Mouse (Mus musculus): ENCODE measurements around the gene Myh6. TPM values are rescaled to one million over a fixed set of nuclear protein-coding genes. Genes with fewer than 3 reads are reported as not detected.
"Not testable (repeated sequence)": the region's sequence is repeated elsewhere in the genome, so short reads cannot be mapped to it uniquely, and the experiment has no call there.

Gene Myh6
- polyA plus RNA-seq, 1 experiment from 2014 or later = 0.51 TPM

GRCm38 (mm10) chr14:54965044-54965443 is 1.7 kb downstream of the Myh6 start:
- no peak for ATAC-seq (ENCODE audit: low read depth)
- H3K27ac ChIP-seq (ENCODE audit: low read length) = no peak overlapping the region
- 61% methylated on average over 15 of the region's 15 CpGs for WGBS (ENCODE audit: insufficient replicate concordance)

DNA sequence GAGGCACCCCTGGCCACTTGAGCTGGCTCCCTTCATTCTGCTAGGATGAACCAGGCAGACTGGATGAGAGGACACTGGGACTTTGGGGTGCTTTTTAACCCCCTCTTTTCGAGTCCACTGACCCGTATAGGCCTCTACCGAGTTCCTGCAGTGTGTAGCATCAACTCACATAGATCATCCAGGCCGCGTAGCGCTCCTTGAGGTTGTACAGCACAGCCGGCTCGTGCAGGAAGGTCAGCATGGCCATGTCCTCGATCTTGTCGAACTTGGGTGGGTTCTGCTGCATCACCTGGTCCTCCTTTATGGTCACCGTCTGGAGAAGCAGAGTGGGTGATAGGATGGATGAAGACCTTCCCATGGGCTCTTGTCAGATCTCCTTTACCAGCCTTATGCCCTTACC is 3.0 kb downstream of the Myh6 start:
- Histone ChIP-seq H3K4me2 (ENCODE audit: low read depth, low read length) (no peak overlapping the region), H3K9ac (ENCODE audit: low read depth, low read length) (no peak overlapping the region), H3K9me3 (replicated peaks; ENCODE audit: control insufficient read depth, low read length) (no peaks in the 10 kb centered on the region), H3K27ac (ENCODE audit: low read length) (no peak overlapping the region), H3K36me3 (ENCODE audit: control insufficient read depth, insufficient read depth) (no peaks in the 10 kb centered on the region), H3K4me3 (ENCODE audit: low read depth, low read length) (no peak overlapping the region), H3K4me1 (ENCODE audit: control insufficient read depth, low read depth, low read length) (no peaks in the 10 kb centered on the region), H3K27me3 (ENCODE audit: control insufficient read depth, insufficient read depth, low read depth, low read length) (no peaks in the 10 kb centered on the region)
- 79% methylated on average over 11 of the region's 11 CpGs for WGBS (ENCODE audit: insufficient replicate concordance)
- no peak for ATAC-seq (ENCODE audit: low read depth)

More at GRCm38 (mm10) chr14:54965044-54965443, 1.7 kb downstream of the Myh6 start:
- Histone ChIP-seq H3K36me3 (ENCODE audit: control insufficient read depth, insufficient read depth) (no peaks in the 10 kb centered on the region), H3K27me3 (ENCODE audit: control insufficient read depth, insufficient read depth, low read depth, low read length) (no peaks in the 10 kb centered on the region), H3K9ac (ENCODE audit: low read depth, low read length) (no peak overlapping the region), H3K4me2 (ENCODE audit: low read depth, low read length) (no peak overlapping the region), H3K9me3 (replicated peaks; ENCODE audit: control insufficient read depth, low read length) (no peaks in the 10 kb centered on the region), H3K4me1 (ENCODE audit: control insufficient read depth, low read depth, low read length) (no peaks in the 10 kb centered on the region), H3K4me3 (ENCODE audit: low read depth, low read length) (no peak overlapping the region)

- H3K4me3 ChIP-seq (ENCODE audit: low read depth, low read length) = no peak overlapping the region
- no peaks in the 10 kb centered on the region for H3K36me3 ChIP-seq (ENCODE audit: control insufficient read depth, insufficient read depth)
- H3K9me3 ChIP-seq (replicated peaks; ENCODE audit: control insufficient read depth, low read length) = no peaks in the 10 kb centered on the region
- no peaks in the 10 kb centered on the region for H3K4me1 ChIP-seq (ENCODE audit: control insufficient read depth, low read depth, low read length)
- H3K4me2 ChIP-seq (ENCODE audit: low read depth, low read length) = no peak overlapping the region
- WGBS (ENCODE audit: insufficient replicate concordance) = 71% methylated on average over 7 of the region's 7 CpGs
- ATAC-seq (ENCODE audit: low read depth) = no peak
- no peaks in the 10 kb centered on the region for H3K27me3 ChIP-seq (ENCODE audit: control insufficient read depth, insufficient read depth, low read depth, low read length)
- no peak overlapping the region for H3K9ac ChIP-seq (ENCODE audit: low read depth, low read length)
- no peak overlapping the region for H3K27ac ChIP-seq (ENCODE audit: low read length)
These were observed 4.0 kb downstream of the Myh6 start for GRCm38 (mm10) chr14:54962714-54963113.

DNA sequence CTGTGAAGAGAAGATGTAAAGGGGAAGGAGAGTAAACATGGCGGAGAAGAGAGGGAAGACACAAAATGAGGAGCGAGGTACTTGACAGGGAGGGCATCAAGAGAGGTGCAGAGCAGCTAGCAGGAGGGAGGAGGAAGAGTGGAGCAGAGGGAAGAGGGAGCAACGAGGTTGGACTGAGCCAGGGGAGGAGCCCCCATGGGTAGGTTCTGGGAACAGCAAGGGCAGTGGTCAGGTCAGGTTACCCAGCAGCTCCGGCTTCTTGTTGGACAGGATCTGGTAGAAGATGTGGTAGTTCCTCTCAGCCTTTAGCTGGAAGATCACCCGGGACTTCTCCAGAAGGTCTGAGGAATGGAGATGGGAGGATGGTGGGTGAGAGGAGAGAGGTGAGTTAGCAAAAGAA is 5.2 kb downstream of the Myh6 start:
- no peaks in the 10 kb centered on the region for H3K4me1 ChIP-seq (ENCODE audit: control insufficient read depth, low read depth, low read length)
- no peak for ATAC-seq (ENCODE audit: low read depth)
- H3K4me3 ChIP-seq (ENCODE audit: low read depth, low read length) = no peak overlapping the region
- no peaks in the 10 kb centered on the region for H3K27me3 ChIP-seq (ENCODE audit: control insufficient read depth, insufficient read depth, low read depth, low read length)
- H3K4me2 ChIP-seq (ENCODE audit: low read depth, low read length) = no peak overlapping the region
- WGBS (ENCODE audit: insufficient replicate concordance) = 51% methylated on average over 5 of the region's 5 CpGs
- H3K27ac ChIP-seq (ENCODE audit: low read length) = no peak overlapping the region
- H3K36me3 ChIP-seq (ENCODE audit: control insufficient read depth, insufficient read depth) = no peaks in the 10 kb centered on the region
- H3K9ac ChIP-seq (ENCODE audit: low read depth, low read length) = no peak overlapping the region
- H3K9me3 ChIP-seq (replicated peaks; ENCODE audit: control insufficient read depth, low read length) = no peaks in the 10 kb centered on the region

DNA sequence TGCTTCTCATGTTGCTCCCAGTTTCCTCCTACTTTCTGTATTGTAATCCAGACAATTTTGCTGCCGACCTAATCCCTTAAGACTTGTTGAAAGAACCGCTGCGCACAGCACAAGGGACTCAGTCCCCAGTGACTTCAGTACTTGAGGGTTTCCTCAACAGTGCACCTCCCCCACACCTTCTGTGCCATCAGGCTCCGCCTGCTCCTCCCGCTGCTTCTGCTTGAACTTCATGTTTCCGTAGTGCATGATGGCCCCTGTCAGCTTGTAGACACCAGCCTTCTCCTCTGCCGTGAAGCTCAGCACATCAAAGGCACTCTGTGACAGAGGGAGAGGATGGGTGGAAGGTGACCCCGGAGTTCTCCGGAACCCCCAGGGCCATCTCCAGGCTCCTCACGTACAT is 6.0 kb downstream of the Myh6 start:
- no peaks in the 10 kb centered on the region for H3K4me1 ChIP-seq (ENCODE audit: control insufficient read depth, low read depth, low read length)
- H3K27me3 ChIP-seq (ENCODE audit: control insufficient read depth, insufficient read depth, low read depth, low read length) = no peaks in the 10 kb centered on the region
- no peak overlapping the region for H3K9ac ChIP-seq (ENCODE audit: low read depth, low read length)
- no peak overlapping the region for H3K4me2 ChIP-seq (ENCODE audit: low read depth, low read length)
- no peak overlapping the region for H3K4me3 ChIP-seq (ENCODE audit: low read depth, low read length)
- 37% methylated on average over 10 of the region's 10 CpGs for WGBS (ENCODE audit: insufficient replicate concordance)
- H3K9me3 ChIP-seq (replicated peaks; ENCODE audit: control insufficient read depth, low read length) = no peaks in the 10 kb centered on the region
- no peaks in the 10 kb centered on the region for H3K36me3 ChIP-seq (ENCODE audit: control insufficient read depth, insufficient read depth)
- no peak overlapping the region for H3K27ac ChIP-seq (ENCODE audit: low read length)
- no peak for ATAC-seq (ENCODE audit: low read depth)

DNA sequence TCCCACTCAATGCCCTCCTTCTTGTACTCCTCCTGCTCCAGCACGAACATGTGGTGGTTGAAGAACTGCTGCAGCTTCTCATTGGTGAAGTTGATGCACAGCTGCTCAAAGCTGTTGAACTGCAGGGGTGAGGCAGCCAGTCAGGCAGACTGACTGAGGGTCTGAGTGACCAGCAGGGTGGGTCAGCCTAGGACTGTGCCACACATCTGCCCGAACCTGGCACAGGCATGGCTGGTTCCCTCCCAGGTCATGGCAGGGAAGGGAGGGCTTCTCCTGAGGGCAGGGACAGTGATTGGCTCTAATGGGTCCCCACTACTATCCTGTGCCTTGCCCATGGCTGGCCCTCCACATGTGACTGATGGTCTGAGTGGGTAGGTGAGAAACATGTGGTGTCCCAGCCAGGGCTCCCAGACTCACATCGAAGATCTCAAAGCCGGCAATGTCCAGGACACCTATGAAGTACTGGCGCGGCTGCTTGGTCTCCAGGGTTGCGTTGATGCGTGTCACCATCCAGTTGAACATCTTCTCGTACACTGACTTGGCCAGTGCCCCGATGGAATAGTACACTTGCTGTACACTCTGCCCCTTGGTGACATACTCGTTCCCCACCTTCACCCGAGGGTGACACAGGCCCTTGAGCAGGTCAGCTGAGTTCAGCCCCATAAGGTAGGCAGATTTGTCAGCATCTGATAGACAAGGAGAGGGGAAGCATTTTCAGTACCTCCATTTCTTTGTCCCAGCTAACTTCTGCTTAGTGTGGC is 6.7 kb downstream of the Myh6 start:
- not testable (repeated sequence) for H3K36me3 ChIP-seq (ENCODE audit: control insufficient read depth, insufficient read depth); H3K4me1 ChIP-seq (ENCODE audit: control insufficient read depth, low read depth, low read length); H3K4me3 ChIP-seq (ENCODE audit: low read depth, low read length); H3K9ac ChIP-seq (ENCODE audit: low read depth, low read length); H3K4me2 ChIP-seq (ENCODE audit: low read depth, low read length); H3K27me3 ChIP-seq (ENCODE audit: control insufficient read depth, insufficient read depth, low read depth, low read length); ATAC-seq (ENCODE audit: low read depth); H3K27ac ChIP-seq (ENCODE audit: low read length); H3K9me3 ChIP-seq (replicated peaks; ENCODE audit: control insufficient read depth, low read length)
- WGBS (ENCODE audit: insufficient replicate concordance) = 65% methylated on average over 12 of the region's 12 CpGs

DNA sequence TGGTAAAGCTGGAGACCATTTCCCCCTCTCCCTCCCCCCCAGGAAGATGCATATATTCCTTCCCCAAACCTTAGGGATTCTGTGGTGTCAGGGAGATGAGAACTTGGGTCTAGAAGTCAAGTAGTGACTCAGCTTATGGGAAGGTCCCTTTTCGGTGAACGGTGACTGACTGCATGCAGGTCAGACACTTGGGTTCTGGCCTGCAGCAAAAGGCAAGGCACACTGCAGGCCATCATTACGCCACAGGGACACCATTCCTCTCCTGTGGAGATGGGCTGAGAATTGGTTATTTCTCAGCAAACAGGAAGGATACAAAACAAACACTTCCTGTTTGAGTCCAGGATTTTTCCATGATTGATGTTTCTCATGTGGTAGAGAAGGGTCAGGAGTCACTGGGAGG is 7.5 kb downstream of the Myh6 start:
- no peaks in the 10 kb centered on the region for H3K9me3 ChIP-seq (replicated peaks; ENCODE audit: control insufficient read depth, low read length)
- no peak for ATAC-seq (ENCODE audit: low read depth)
- no peaks in the 10 kb centered on the region for H3K36me3 ChIP-seq (ENCODE audit: control insufficient read depth, insufficient read depth)
- no peak overlapping the region for H3K27ac ChIP-seq (ENCODE audit: low read length)
- no peak overlapping the region for H3K4me2 ChIP-seq (ENCODE audit: low read depth, low read length)
- H3K27me3 ChIP-seq (ENCODE audit: control insufficient read depth, insufficient read depth, low read depth, low read length) = no peaks in the 10 kb centered on the region
- no peak overlapping the region for H3K9ac ChIP-seq (ENCODE audit: low read depth, low read length)
- no peak overlapping the region for H3K4me3 ChIP-seq (ENCODE audit: low read depth, low read length)
- 68% methylated on average over 3 of the region's 3 CpGs for WGBS (ENCODE audit: insufficient replicate concordance)
- H3K4me1 ChIP-seq (ENCODE audit: control insufficient read depth, low read depth, low read length) = no peaks in the 10 kb centered on the region

DNA sequence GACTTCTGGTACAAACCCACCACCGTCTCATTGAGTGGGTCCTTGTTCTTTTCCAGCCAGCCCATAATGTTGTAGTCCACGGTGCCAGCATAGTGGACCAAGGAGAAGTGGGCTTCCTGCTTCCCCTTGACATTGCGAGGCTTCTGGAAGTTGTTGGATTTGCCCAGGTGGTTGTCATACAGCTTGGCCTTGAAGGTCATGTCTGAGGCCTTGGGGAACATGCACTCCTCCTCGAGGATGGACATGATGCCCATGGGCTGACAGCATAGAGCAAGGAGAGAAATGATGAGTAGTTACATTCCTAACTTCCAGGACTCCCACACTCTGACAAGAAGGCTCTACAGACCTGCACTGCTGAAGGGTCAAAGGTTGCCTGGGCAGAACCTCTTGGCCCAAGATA is 8.2 kb downstream of the Myh6 start:
- Histone ChIP-seq H3K9me3 (replicated peaks; ENCODE audit: control insufficient read depth, low read length) (no peaks in the 10 kb centered on the region), H3K4me1 (ENCODE audit: control insufficient read depth, low read depth, low read length) (no peaks in the 10 kb centered on the region), H3K9ac (ENCODE audit: low read depth, low read length) (no peak overlapping the region), H3K4me2 (ENCODE audit: low read depth, low read length) (no peak overlapping the region), H3K36me3 (ENCODE audit: control insufficient read depth, insufficient read depth) (no peaks in the 10 kb centered on the region), H3K27ac (ENCODE audit: low read length) (no peak overlapping the region), H3K4me3 (ENCODE audit: low read depth, low read length) (no peak overlapping the region), H3K27me3 (ENCODE audit: control insufficient read depth, insufficient read depth, low read depth, low read length) (no peaks in the 10 kb centered on the region)
- 59% methylated on average over 4 of the region's 4 CpGs for WGBS (ENCODE audit: insufficient replicate concordance)
- ATAC-seq (ENCODE audit: low read depth) = no peak

DNA sequence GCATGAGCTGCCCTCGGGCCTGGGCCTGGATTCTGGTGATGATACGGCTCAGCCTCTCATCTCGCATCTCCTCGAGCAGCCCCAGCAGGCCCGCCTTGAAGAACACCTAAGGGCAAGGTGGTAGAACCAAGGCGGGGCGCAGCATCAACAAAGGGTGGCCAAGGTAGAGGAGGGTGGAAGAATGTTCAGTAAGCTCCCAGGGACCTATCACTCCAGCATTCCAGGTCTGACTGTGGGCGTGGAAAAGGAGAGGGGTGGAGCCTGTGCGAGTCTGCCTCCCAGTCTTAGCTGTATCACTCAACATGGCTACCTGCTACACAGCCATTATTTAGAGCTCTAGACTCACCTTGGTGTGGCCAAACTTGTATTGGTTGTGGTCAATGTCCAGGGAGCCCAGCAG is 10.2 kb downstream of the Myh6 start:
- 74% methylated on average over 9 of the region's 9 CpGs for WGBS (ENCODE audit: insufficient replicate concordance)
- no peaks in the 10 kb centered on the region for H3K9me3 ChIP-seq (replicated peaks; ENCODE audit: control insufficient read depth, low read length)
- no peak overlapping the region for H3K4me3 ChIP-seq (ENCODE audit: low read depth, low read length)
- no peak overlapping the region for H3K4me2 ChIP-seq (ENCODE audit: low read depth, low read length)
- H3K27ac ChIP-seq (ENCODE audit: low read length) = no peak overlapping the region
- no peaks in the 10 kb centered on the region for H3K4me1 ChIP-seq (ENCODE audit: control insufficient read depth, low read depth, low read length)
- no peak overlapping the region for H3K9ac ChIP-seq (ENCODE audit: low read depth, low read length)
- no peaks in the 10 kb centered on the region for H3K36me3 ChIP-seq (ENCODE audit: control insufficient read depth, insufficient read depth)
- ATAC-seq (ENCODE audit: low read depth) = no peak
- no peaks in the 10 kb centered on the region for H3K27me3 ChIP-seq (ENCODE audit: control insufficient read depth, insufficient read depth, low read depth, low read length)
